Mouse (Mus musculus): Measurements from ENCODE around the gene Vsnl1.
A peak's percentile ranks its signal among the peaks of the same experiment; 100 is the strongest.

Vsnl1 gene

DNA sequence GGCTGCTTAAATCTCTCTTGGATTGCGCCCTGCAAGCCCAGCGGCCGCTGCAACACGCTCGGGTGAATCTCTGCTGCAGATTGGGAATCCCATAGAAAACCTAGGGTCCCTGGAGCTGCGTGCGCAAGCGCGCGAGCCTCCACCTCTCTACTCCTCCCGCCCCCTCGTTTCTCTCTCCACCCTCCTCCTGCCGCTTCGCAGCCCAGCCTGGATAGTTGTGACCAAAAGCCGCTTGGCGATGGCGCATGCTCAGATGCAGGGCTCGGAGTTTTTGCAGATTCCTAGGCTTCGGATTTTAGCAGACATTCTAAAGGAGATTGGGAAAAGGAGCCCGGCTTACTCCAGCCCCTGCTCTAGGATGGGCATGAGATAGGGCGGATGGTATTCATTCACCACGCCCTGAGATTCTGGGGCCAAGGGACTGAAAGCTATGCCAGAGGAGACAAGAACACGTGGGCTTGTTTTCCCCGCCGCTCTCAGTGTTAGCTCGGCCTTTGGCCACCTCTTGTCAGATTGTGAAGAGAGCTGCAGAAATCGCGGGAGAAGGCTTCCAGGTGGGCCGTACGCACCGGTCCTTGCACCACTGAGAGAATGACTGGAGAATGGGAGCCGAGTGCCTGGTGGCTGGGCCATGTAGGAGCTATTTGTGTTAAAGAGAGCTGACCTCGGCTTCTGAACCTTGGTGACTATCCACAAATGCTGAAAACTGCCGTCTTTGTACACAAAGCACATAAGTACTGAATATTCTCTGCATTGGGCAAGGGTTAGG is at the start of gene Vsnl1:
TSS of gene Vsnl1 (minus strand) at position 117 of the 769 bp plus-strand sequence.
- DNase-seq (ENCODE audit: low spot score in 2 of 2): no peak

DNA sequence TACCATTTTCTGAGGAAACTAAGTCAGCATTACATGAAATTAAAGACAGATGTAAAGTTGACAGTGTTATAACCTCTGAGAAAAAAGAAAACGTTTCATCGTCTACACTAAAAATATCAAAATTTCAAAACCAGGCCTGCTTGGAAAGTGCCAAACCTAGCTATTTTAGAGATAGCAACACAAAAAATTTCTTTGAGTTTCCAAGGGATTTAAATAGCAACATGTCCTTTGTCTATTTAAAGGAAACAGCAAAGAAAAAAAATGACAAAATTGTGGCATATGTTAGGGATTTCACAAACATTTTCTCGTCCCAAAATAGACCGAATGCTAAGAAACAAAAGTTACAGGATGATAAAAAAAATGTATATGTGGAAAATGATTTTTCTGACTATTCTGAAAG is 20.2 kb upstream of the Vsnl1 start:
- no peak for DNase-seq (ENCODE audit: low spot score in 2 of 2)

- DNase-seq (ENCODE audit: low spot score in 2 of 2): no peak
Observed at GRCm38 (mm10) chr12:11456213-11456612, 19.8 kb upstream of the Vsnl1 start.

GRCm38 (mm10) chr12:11455549-11456194 is 19.3 kb upstream of the Vsnl1 start, which contains the start of gene Rad51ap2:
Rad51ap2 (plus strand) TSS chr12:11456079.
- peak in 1 of 2 experiments; percentile 19 for DNase-seq (ENCODE audit: low spot score in 2 of 2)

DNA sequence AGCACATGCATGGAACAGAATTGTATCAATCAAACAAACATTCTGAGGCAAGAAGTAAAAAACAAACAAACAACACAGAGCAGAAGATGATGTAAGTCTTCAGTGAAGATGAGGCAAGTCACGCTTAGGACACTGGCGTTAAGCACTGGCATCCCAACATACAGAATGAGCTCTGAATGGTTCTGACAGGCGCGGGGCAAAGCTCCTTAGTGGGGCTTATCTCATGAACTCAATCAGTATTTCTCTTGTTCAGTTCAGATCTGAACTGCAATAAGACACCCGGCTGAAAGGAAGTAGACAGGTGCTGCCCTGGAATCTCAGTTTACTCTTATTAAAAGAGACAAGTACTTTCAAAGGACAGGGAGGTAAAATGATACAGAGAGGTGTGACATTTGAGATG is 17.7 kb upstream of the Vsnl1 start:
- DNase-seq (ENCODE audit: low spot score in 2 of 2): no peak

- DNase-seq (ENCODE audit: low spot score in 2 of 2): no peak
Observed at GRCm38 (mm10) chr12:11437907-11438447, 1.6 kb upstream of the Vsnl1 start.

DNA sequence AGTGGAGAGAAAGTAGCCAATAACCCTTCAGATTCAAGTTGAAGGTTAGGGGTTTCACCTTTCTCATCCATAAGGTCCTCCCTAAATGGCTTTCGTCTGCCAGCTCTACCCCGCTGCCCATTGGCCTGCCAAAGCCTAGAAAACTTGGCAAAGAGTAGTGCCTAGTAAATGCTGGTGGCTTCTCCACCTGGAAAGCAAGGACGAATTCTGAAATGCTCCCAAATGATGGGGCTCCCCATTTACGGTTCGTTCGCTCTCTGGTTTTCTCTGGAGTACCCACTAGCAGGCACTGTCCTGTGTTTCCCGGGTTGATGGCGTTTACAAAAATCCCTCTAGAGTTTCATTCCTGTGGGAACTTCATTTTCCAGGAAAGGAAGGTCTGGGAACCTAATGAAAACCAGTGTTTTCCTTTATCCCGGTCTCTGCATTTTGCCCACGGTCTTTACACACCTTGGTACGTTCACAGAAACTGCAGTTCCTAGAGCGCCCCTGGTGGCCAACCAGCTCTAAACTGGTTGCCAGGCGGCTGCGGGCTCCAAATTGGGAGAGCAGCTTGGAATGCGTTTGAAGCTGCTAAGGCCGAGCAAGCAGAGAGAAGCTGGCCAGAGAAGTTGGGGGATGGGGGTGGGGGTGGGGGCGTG is 973 bp upstream of the Vsnl1 start:
- peak in 1 of 2 experiments; percentile 24 for DNase-seq (ENCODE audit: low spot score in 2 of 2)

- DNase-seq (ENCODE audit: low spot score in 2 of 2): no peak
Observed at GRCm38 (mm10) chr12:11436023-11436350, 426 bp downstream of the Vsnl1 start.

DNA sequence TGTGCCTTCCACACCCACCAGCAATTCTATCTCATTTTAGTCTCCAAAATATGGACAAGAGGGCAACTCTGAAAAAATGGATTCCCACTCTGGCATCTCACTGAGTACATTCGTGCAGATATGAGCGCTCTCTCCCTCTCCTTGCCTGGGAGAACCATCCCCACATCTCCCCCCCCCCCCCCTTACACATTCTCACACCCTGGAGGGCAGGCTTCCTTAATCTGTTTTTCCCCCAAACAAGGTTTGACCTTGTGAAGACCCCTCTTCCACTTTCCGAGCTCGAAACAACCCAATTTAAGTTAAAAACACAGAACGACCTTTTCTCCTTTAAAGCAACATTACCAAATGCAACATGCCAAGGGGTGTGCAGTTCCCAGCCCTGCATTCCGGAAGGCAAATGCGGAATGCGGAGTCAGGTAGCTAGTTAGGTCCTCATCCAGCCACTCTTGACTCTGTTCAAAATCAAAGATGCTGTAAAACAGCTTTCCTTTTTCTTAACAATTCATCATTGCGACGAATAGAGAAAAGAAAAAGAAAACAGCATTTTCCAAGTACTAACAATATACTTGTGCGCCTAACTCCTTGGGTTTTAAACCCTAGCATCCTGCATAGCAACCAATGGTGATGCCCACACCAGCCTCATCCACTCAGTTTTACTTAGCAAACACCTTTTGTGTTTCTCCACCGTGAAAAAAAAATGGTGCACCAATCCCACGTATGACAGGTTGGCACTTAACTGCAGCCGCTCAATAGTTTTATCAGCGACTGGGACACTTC is 979 bp downstream of the Vsnl1 start:
- DNase-seq (ENCODE audit: low spot score in 2 of 2): no peak

DNA sequence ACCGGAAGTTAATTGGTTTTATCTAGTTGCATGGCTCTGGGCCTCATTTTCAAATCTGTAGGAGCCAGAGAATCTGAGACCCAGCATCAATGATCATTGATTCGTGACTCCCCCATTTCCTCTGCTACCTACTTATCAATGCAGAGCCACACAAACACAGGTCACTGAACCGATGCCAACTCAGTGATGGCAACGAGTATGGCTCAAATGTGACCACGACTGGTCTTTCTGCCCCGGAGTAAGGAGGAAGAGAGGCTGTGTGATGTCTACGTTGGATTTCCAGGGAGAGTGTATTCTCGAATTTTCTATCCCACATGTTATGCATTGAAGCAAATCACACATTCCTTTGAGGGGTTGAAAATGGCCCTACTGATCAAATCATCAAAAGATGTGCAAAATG is 2.0 kb downstream of the Vsnl1 start:
- no peak for DNase-seq (ENCODE audit: low spot score in 2 of 2)

- DNase-seq (ENCODE audit: low spot score in 2 of 2): no peak
Observed at GRCm38 (mm10) chr12:11433716-11434115, 2.7 kb downstream of the Vsnl1 start.

GRCm38 (mm10) chr12:11433126-11433525 is 3.3 kb downstream of the Vsnl1 start:
- no peak for DNase-seq (ENCODE audit: low spot score in 2 of 2)

DNA sequence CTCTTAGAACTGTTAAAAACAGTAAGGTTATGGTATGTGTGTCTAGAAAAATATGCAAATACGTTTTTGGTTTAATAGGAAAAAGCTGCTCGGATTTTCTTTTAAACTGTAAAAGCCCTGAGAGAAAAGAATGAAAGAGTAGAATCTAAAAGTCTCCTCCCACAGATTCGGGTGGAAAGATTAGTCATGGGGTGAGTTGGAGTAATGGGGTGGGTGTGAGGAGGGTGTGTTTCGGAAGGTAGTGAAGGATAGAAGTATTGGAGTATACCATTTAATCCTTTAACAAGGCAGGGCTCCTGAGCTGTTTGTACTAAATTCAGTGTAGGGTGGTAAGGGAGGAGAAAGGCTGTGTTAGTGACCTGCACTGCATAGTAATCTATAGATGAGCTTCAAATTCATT is 9.0 kb downstream of the Vsnl1 start:
- DNase-seq (ENCODE audit: low spot score in 2 of 2): no peak

- no peak for DNase-seq (ENCODE audit: low spot score in 2 of 2)
Observed at GRCm38 (mm10) chr12:11418112-11418511, 18.3 kb downstream of the Vsnl1 start.

DNA sequence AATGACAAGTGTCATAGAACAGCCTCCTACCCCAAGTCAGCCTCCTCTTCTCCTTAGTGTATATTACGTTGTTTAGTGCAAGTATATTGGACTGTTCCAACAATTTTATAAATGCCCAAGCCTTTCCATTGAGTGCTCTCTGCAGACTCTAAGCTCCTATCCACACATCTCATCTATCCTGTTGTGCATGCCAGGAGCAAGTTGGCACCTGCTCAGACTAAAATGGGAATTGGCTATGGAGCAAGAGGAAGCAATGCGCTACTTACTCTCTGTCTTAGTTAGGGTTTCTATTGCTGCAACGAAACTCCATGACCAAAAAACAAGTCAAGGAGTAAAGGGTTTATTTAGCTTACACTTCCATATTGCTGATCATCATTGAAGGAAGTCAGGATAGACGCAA is 28.7 kb downstream of the Vsnl1 start:
- DNase-seq (ENCODE audit: low spot score in 2 of 2): no peak

DNA sequence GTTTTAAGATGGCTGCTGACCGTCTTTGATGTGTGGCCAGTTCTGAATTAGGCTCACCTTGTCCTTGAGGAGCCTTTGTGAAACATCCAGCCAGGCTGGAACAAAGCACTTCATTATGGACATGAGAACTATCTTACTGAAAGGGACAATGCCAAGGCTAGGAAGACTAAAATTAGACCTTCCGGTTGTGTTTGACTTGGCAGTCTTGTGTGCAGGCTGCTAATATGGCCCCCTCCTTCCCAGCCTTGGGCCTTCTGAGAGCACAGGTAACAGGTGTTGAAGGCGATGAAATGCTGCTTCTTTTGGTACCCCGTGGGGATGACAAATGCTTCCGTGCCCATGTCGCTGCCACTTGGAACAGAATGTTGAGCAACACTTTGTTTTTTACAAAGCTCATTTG is 37.6 kb downstream of the Vsnl1 start:
- DNase-seq (ENCODE audit: low spot score in 2 of 2): no peak

GRCm38 (mm10) chr12:11397029-11397428 is 39.4 kb downstream of the Vsnl1 start:
- no peak for DNase-seq (ENCODE audit: low spot score in 2 of 2)

DNA sequence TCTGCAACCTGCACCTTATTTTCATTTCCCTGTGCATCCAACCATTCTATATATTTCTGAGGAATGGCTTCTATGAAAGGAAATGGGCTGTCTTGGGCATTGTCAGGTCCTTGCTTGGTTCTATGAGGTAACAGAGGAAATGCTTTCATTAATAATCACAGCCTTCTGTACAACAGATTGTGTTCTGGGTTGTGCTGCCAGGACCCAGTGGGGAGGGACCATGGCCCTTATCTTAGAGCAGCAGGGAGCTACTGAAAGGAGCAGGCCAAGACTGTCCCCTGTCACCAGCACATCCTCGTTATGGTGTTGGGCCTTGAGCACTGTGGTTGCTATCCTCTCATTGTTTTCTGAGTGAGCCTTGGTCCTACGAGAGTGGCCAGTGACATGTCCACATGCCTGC is 40.9 kb downstream of the Vsnl1 start:
- no peak for DNase-seq (ENCODE audit: low spot score in 2 of 2)

DNA sequence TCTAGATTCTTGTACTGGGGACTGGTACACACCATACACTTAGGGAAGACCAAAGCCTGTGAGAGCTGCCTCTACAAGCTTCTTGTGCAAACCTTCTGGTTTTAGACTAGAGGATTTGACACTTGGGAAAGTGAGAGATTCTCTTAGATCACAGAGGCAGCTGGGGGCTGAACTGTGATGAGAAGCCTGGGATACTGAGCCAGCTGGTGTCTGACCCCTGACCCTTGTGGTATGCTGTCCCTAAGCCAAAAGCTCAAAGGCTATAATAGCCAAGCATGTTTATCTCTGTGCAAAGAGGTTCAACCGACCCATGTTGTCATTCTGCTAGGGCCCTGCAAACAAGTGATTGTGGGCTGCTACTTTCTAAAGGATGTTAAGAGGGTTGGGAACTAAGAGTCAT is 43.9 kb downstream of the Vsnl1 start:
- no peak for DNase-seq (ENCODE audit: low spot score in 2 of 2)

DNA sequence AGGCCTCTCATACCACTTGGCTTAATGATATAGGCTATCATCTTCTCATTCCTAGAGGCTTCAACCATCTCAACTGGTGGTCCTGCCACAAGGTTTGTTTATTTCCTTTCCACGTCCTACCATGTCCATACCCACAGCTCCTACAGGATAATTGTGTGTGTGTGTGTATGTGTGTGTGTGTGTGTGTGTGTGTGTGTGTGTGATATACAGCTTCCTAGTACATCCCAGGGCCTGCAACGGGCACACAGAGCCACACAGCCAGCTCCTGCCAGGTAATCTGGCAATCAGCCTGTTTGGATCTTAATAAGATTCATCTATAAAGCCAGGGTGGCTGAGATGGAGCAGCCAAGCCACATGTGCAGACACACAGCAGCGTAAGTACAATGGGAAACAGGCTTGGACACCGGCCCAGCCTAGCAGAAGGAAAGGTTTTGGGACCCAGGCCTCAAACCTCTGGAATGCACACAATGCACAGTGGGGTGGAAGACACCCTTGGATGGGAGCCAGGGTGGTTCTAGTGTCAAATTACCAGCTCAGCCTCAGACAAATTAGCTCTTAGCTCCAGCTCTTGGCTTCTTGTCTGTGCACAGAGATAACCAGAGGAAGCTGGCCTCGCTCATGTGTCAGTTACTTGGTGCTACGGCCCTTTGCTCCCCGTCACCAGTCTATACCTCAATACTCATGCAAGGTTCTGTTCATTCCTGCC is 45.0 kb downstream of the Vsnl1 start:
- DNase-seq (ENCODE audit: low spot score in 2 of 2): no peak

DNA sequence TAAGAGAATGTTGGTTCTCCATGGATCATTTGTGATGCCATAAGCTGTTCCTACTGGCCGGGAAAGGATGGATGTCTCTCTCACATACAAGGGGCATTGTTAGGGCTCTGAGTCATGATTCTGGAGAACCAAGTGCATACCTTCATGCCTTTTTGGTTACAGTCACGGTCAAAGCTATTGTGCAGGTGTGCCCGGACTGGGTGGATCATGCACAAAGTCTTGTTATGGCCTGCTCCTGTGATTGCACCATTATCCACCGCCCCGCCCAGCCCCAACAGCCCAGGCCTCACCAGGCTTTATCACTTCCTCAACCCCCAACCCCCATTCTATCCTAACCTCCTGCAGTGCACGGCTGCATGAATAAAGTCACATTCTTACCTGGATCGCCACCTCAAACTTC is 47.3 kb downstream of the Vsnl1 start:
- no peak for DNase-seq (ENCODE audit: low spot score in 2 of 2)

All from thymus, postnatal 10 days (tissue).